Mouse (Mus musculus) urinary bladder, postnatal 4 days (tissue): ENCODE measurements around the gene Gabbr2.

Experiments used
- DNase-seq, 2 experiments: peaks; one replicate each; pipeline ENCODE4 v3.0.0; 2021 to 2022; ENCODE audit warnings: low spot score in 2 of 2

Gene Gabbr2

GRCm38 (mm10) chr4:46991016-46991958 lies at the start of gene Gabbr2:
Gene Gabbr2, minus strand, starts transcription at chr4:46991873.
- DNase-seq: no peak

GRCm38 (mm10) chr4:47039586-47039985 lies 47.9 kb upstream of the Gabbr2 start:
- no peak for DNase-seq

- DNase-seq: peak in 1 of 2 experiments; percentile 77
These were observed 45.6 kb upstream of the Gabbr2 start for GRCm38 (mm10) chr4:47037321-47037657.

- no peak for DNase-seq
These were observed 45.0 kb upstream of the Gabbr2 start for GRCm38 (mm10) chr4:47036486-47037320.

- DNase-seq: no peak
These were observed 43.9 kb upstream of the Gabbr2 start for GRCm38 (mm10) chr4:47035536-47035935.

GRCm38 (mm10) chr4:47032171-47032570 lies 40.5 kb upstream of the Gabbr2 start:
- DNase-seq: no peak

- DNase-seq: no peak
These were observed 37.1 kb upstream of the Gabbr2 start for GRCm38 (mm10) chr4:47028791-47029190.

GRCm38 (mm10) chr4:47023949-47024348 lies 32.3 kb upstream of the Gabbr2 start:
- no peak for DNase-seq

GRCm38 (mm10) chr4:47022804-47023603 lies 31.3 kb upstream of the Gabbr2 start:
- no peak for DNase-seq

- DNase-seq: peak in 1 of 2 experiments; percentile 75
These were observed 28.9 kb upstream of the Gabbr2 start for GRCm38 (mm10) chr4:47020563-47020962.

- DNase-seq: no peak
These were observed 23.5 kb upstream of the Gabbr2 start for GRCm38 (mm10) chr4:47015156-47015555.

- DNase-seq: no peak
These were observed 20.8 kb upstream of the Gabbr2 start for GRCm38 (mm10) chr4:47012476-47012875.

GRCm38 (mm10) chr4:47010400-47011231 lies 18.9 kb upstream of the Gabbr2 start:
- DNase-seq: no peak

- DNase-seq: no peak
These were observed 9.1 kb upstream of the Gabbr2 start for GRCm38 (mm10) chr4:47000626-47001395.

GRCm38 (mm10) chr4:46997969-46998368 lies 6.3 kb upstream of the Gabbr2 start:
- no peak for DNase-seq

- no peak for DNase-seq
These were observed 1.3 kb upstream of the Gabbr2 start for GRCm38 (mm10) chr4:46992827-46993473.

GRCm38 (mm10) chr4:46991959-46992316 lies 265 bp upstream of the Gabbr2 start:
- no peak for DNase-seq

- no peak for DNase-seq
These were observed 1.2 kb downstream of the Gabbr2 start for GRCm38 (mm10) chr4:46990281-46991015.

GRCm38 (mm10) chr4:46989842-46990241 lies 1.8 kb downstream of the Gabbr2 start:
- no peak for DNase-seq
